Mouse (Mus musculus): ENCODE data around the gene Traf3ip1. TPM values are rescaled to one million over a fixed set of nuclear protein-coding genes. Genes with fewer than 3 reads are reported as not detected.
"Not testable (repeated sequence)": the region's sequence is repeated elsewhere in the genome, so short reads cannot be mapped to it uniquely, and the experiment has no call there.

Gene Traf3ip1
- polyA plus RNA-seq, 1 experiment = 2.0 TPM

DNA sequence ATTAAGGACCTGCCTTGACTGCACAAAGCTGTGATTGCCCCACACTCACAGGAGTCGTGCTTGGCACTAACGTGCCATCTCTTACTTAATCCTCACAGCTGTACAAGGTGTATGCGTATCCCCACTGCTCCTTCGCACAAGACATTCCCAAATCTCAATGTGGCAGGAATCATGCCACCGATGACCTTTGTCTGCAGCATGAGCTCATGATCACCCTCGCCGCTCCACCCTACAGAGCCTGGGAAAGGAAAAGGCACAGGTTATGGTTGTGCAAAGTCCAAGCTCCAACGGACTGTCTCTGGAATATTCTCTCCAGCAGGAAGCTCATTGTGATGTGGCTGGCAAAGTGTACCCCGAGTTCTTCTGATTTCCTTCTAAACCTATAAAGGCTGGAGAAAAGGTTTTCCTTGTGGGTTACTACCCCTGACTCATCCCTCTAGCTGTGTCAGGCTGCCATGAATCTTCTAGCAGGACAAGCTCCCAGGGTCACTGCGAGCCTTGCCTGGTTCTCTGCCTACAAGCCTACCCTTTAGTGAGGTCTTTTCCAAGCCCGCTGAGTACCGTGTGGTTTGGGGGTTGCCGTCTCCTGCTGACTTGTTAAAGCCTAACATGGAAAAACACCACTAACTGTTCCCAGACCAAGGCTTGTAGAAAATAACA lies 31.0 kb upstream of the Traf3ip1 start:
- Histone ChIP-seq H3K9me3 (0 out of 2 replicates have a peak, but pooled peaks cover 3% of the 10 kb centered on the region), H3K27me3 (replicated peaks) (peaks cover 61% of the 10 kb centered on the region), H3K36me3 (replicated peaks; ENCODE audit: low read length) (no peaks in the 10 kb centered on the region), H3K4me3 (replicated peaks) (no peak overlapping the region), H3K4me1 (peaks cover 23% of the 10 kb centered on the region)
- TF ChIP-seq FLI1 (IDR thresholded peaks at IDR 0.05; ENCODE audit: low read length) (no peak), GATA1 (IDR thresholded peaks at IDR 0.05; ENCODE audit: borderline replicate concordance, low read length) (no peak)

DNA sequence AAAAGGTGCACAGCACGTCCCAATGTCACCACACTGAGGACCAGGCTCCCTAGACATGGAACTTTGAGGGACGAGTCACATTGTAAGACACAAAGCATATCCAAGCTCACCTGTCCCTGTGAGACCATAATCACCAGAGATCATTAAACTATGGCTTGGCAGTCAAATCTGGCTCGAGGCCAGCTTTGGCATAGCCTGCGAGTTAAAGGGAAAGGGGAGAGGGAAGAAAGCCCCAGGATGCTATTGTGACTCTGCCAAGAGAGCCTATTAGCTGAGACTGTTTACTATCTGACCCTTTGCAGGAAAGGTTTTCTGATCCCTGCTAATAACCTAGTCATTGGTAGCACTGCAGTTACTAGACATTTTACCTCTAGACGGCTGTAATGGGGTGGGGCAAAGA lies 30.0 kb upstream of the Traf3ip1 start:
- Histone ChIP-seq H3K4me3 (replicated peaks) (no peak overlapping the region), H3K9me3 (0 out of 2 replicates have a peak, but pooled peaks cover 3% of the 10 kb centered on the region), H3K4me1 (peaks cover 17% of the 10 kb centered on the region), H3K27me3 (replicated peaks) (peaks cover 60% of the 10 kb centered on the region), H3K36me3 (replicated peaks; ENCODE audit: low read length) (no peaks in the 10 kb centered on the region)
- TF ChIP-seq FLI1 (IDR thresholded peaks at IDR 0.05; ENCODE audit: low read length) (no peak), GATA1 (IDR thresholded peaks at IDR 0.05; ENCODE audit: borderline replicate concordance, low read length) (no peak)

DNA sequence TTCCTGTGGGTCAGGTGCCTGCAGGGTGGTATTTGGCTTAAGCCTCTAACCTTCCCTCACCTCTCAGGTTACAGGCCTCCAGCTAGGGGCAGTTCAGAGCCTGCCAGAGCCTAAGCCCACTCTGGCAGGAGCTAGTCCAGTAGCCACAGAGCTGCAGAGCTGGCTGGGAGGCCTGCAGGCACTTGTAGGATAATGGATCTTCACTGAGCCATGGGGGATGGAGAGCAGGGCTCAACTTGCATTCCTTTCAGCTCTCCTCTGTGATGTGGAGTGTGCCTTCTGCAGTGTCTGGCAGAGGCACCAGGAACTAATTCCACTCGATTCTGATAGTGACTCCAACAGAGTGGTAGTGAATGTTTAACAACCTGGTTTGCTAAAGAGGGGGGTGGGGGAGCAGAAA lies 29.2 kb upstream of the Traf3ip1 start:
- peaks cover 9% of the 10 kb centered on the region for H3K4me1 ChIP-seq
- no peak for TF ChIP-seq GATA1 (IDR thresholded peaks at IDR 0.05; ENCODE audit: borderline replicate concordance, low read length)
- TF ChIP-seq FLI1 (IDR thresholded peaks at IDR 0.05; ENCODE audit: low read length) = no peak
- peaks cover 56% of the 10 kb centered on the region for H3K27me3 ChIP-seq (replicated peaks)
- 0 out of 2 replicates have a peak, but pooled peaks cover 3% of the 10 kb centered on the region for H3K9me3 ChIP-seq
- no peak overlapping the region for H3K4me3 ChIP-seq (replicated peaks)
- no peaks in the 10 kb centered on the region for H3K36me3 ChIP-seq (replicated peaks; ENCODE audit: low read length)

DNA sequence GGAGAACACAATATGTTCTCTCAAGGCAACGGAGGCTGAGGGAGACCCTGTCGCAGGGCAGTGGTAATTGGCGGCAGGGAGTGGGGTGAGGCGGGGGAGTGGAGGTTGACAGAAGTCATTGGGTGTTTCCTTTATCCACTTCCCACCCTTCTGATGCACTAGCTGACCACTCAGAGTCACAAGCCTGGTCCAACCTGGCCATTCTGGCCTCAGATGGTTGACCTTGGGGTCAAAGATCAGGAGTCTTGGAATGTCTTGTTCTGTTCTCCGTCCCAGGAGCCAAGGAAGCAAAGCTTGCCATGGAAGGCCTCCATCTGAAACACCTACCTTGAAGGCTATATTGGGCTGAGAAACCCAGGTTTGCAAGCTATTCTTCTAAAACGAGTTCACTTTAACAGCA lies 28.3 kb upstream of the Traf3ip1 start:
- H3K9me3 ChIP-seq = 0 out of 2 replicates have a peak, but pooled peaks cover 3% of the 10 kb centered on the region
- H3K36me3 ChIP-seq (replicated peaks; ENCODE audit: low read length) = no peaks in the 10 kb centered on the region
- no peak overlapping the region for H3K4me3 ChIP-seq (replicated peaks)
- peaks cover 50% of the 10 kb centered on the region for H3K27me3 ChIP-seq (replicated peaks)
- TF ChIP-seq FLI1 (IDR thresholded peaks at IDR 0.05; ENCODE audit: low read length) = no peak
- TF ChIP-seq GATA1 (IDR thresholded peaks at IDR 0.05; ENCODE audit: borderline replicate concordance, low read length) = no peak
- peaks cover 3% of the 10 kb centered on the region; the same call in 1 of the 2 replicates for H3K4me1 ChIP-seq

DNA sequence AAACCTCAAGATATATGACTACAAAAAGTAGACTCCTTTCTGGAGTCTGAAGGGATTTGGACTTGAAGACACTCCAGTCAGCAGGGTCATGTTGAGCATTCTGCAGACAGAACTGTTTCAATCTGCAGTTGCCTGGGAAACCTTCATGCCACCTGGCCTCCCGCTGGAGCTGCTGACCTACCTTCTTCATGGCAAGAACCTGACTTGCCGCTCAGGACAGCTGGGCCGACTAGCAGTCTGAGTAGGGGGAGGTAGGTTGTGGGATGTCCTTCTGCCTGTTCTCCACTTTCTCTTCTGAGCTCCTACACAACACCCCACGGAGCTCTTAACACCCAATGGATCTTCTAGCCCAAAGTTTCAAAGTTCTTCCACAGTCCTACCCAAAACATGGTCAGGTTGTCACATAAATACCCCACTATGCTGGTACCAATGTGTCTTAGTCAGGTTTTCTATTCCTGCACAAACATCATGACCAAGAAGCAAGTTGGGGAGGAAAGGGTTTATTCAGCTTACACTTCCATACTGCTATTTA lies 24.5 kb upstream of the Traf3ip1 start:
- 0 out of 2 replicates have a peak, but pooled peaks cover 3% of the 10 kb centered on the region for H3K9me3 ChIP-seq
- no peaks in the 10 kb centered on the region for H3K36me3 ChIP-seq (replicated peaks; ENCODE audit: low read length)
- H3K4me3 ChIP-seq (replicated peaks) = no peak overlapping the region
- H3K4me1 ChIP-seq = 0 out of 2 replicates have a peak, but pooled peaks cover 3% of the 10 kb centered on the region
- TF ChIP-seq GATA1 (IDR thresholded peaks at IDR 0.05; ENCODE audit: borderline replicate concordance, low read length) (no peak), FLI1 (IDR thresholded peaks at IDR 0.05; ENCODE audit: low read length) (no peak)
- peaks cover 14% of the 10 kb centered on the region for H3K27me3 ChIP-seq (replicated peaks)

DNA sequence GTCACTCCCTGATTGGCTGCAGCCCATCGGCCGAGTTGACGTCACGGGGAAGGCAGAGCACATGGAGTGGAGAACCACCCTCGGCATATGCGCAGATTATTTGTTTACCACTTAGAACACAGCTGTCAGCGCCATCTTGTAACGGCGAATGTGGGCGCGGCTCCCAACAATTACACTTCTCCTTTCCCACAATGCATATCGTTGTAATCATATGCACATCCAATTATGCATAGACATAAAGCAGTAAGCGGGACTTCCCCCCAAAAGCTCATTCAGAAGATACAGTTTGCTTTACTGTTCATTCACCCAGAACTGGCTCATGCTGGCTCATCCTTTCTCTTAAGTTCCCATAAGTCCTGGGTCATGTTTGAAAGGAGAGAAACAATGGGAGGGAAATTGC lies 16.3 kb upstream of the Traf3ip1 start:
- H3K36me3 ChIP-seq (replicated peaks; ENCODE audit: low read length); H3K4me1 ChIP-seq; H3K4me3 ChIP-seq (replicated peaks): not testable (repeated sequence)
- Histone ChIP-seq H3K27me3 (replicated peaks) (peaks cover 21% of the 10 kb centered on the region), H3K9me3 (peaks cover 13% of the 10 kb centered on the region)

DNA sequence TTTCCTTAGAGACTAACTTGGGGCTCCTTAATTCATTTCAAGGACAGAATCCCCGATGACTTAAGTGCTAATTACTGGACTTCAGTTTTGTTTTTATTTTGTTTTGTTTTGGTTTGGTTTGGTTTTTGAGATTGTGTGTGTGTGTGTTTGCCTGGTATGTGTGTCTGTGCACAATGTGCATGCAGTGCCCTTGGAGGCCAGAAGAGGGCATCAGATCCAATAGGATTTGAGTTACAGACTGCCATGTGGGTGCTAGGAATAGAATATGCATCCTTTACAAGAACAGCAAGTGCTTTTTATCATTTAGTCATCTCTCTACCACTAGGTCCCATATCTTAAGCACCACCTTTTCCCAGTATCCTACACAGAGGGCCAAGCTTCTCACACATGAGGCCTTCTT lies 15.5 kb upstream of the Traf3ip1 start:
- TF ChIP-seq FLI1 (IDR thresholded peaks at IDR 0.05; ENCODE audit: low read length) = no peak
- TF ChIP-seq GATA1 (IDR thresholded peaks at IDR 0.05; ENCODE audit: borderline replicate concordance, low read length) = no peak
- Histone ChIP-seq H3K4me1 (peaks cover 15% of the 10 kb centered on the region), H3K9me3 (peaks cover 13% of the 10 kb centered on the region), H3K27me3 (replicated peaks) (peaks cover 25% of the 10 kb centered on the region), H3K4me3 (replicated peaks) (no peak overlapping the region), H3K36me3 (replicated peaks; ENCODE audit: low read length) (no peaks in the 10 kb centered on the region)

DNA sequence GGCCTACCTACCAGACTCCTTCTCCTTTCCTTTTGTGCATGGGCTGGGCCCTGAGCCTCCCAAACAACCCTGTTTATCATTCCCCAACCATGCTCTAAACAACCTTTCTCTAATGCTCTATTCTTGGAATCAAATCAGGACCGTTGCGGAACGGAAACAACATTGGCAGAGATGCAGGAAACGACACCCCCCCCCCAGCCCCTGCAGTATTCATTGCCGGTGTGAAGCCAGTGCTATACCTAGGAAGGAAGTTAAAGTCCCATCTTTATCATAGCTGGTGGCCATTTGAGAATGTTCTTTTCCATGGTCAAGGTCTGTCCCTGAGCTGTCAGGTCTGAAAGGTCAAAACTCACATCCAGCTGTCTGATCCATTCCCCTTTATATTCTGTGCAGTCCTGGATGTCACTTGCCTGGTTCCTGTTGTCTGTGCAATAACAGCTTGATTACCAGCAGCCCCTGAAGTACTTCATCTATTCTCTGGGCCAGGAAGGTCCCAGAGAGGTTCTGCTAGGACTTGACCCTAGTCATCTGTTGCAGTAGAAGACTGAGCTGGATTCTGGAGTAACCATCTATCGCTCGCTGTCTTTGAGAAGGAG lies 11.7 kb upstream of the Traf3ip1 start:
- Histone ChIP-seq H3K36me3 (replicated peaks; ENCODE audit: low read length) (no peaks in the 10 kb centered on the region), H3K4me3 (replicated peaks) (no peak overlapping the region), H3K27me3 (replicated peaks) (peaks cover 43% of the 10 kb centered on the region), H3K9me3 (peaks cover 13% of the 10 kb centered on the region), H3K4me1 (peaks cover 15% of the 10 kb centered on the region)
- TF ChIP-seq GATA1 (IDR thresholded peaks at IDR 0.05; ENCODE audit: borderline replicate concordance, low read length) (no peak), FLI1 (IDR thresholded peaks at IDR 0.05; ENCODE audit: low read length) (no peak)

DNA sequence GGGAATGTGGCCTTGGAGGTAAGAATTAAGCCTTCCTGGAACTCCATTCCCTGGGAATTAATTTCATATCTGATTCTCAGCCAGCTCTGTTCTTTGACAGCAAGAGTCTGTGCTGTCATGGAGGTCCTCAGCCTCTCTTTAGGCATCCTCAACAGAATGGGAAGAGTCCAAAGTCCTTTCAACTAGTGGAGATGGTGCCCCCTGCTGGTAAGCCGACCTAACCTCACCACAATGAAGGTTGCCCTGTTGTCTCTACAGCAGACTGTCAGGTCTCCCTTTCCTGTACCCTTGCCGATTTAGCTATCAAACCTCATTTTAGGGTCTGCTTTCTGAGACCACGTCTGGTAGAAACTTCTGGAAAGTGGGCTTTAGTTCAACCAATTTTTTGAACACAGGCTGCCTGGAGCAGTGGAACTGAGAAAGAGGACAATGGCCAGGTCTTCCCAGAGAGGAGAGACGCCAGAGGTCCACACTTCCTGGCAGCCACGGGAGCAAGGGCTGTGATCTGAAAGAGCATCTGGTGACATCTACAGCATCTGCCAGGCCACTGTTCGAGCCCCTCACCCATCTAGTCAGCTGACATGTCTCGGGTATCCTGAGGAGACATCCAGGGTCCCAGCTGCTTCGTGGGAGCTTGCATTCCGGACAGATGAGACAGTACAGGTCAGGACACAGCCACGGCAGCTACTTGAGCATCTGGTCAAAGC lies 11.0 kb upstream of the Traf3ip1 start:
- peaks cover 10% of the 10 kb centered on the region for H3K9me3 ChIP-seq
- TF ChIP-seq FLI1 (IDR thresholded peaks at IDR 0.05; ENCODE audit: low read length) = no peak
- no peak for TF ChIP-seq GATA1 (IDR thresholded peaks at IDR 0.05; ENCODE audit: borderline replicate concordance, low read length)
- H3K4me1 ChIP-seq = peaks cover 15% of the 10 kb centered on the region
- H3K36me3 ChIP-seq (replicated peaks; ENCODE audit: low read length) = no peaks in the 10 kb centered on the region
- peaks cover 43% of the 10 kb centered on the region for H3K27me3 ChIP-seq (replicated peaks)
- H3K4me3 ChIP-seq (replicated peaks) = no peak overlapping the region

DNA sequence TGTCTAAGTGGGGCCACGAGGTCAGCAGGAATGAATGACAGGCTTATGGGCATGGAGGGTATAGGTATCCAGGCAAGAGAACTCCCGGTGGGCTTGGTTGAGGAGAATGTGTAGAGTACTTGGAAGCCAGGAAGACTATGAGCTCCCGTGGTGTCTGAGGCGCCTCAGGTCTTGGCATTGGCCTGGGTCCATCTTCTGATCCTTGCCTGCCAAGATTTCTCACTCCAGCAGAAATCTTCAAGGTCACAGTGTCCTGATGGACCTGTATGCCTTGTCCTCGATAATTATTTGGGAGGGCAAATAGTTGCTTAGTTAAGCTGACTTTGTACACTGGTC lies 10.5 kb upstream of the Traf3ip1 start:
- H3K27me3 ChIP-seq (replicated peaks) = peaks cover 43% of the 10 kb centered on the region
- H3K36me3 ChIP-seq (replicated peaks; ENCODE audit: low read length) = no peaks in the 10 kb centered on the region
- H3K9me3 ChIP-seq = peaks cover 6% of the 10 kb centered on the region
- no peak overlapping the region for H3K4me3 ChIP-seq (replicated peaks)
- peaks cover 15% of the 10 kb centered on the region for H3K4me1 ChIP-seq
- TF ChIP-seq FLI1 (IDR thresholded peaks at IDR 0.05; ENCODE audit: low read length) (no peak), GATA1 (IDR thresholded peaks at IDR 0.05; ENCODE audit: borderline replicate concordance, low read length) (no peak)
